Mouse (Mus musculus) liver, embryonic 13.5 days (tissue): Measurements from ENCODE around the gene Lmcd1. TPM values are rescaled to one million over a fixed set of nuclear protein-coding genes. Genes with fewer than 3 reads are reported as not detected.
"Not testable (repeated sequence)": the region's sequence is repeated elsewhere in the genome, so short reads cannot be mapped to it uniquely, and the experiment has no call there.

ENCODE experiments used
- ATAC-seq: fragments of 200-750 bp; cut with Nextera tagmentation; 2 replicates; pipeline ENCODE4 v1.8.0; 2017; ENCODE audit warnings: low read depth, mild to moderate bottlenecking, moderate number of reproducible peaks, moderate library complexity
- DNase-seq: peaks from one replicate; pipeline ENCODE4 v3.0.0; 2022
- H3K27ac ChIP-seq: fragments of 300-500 bp; sonication (generic); 2 replicates; pipeline ENCODE4 v1.5.1; 2015; ENCODE audit warnings: moderate library complexity, mild to moderate bottlenecking, inconsistent platforms
- H3K27me3 ChIP-seq: fragments of 300-500 bp; sonication (generic); 2 replicates; pipeline ENCODE4 v1.6.1; 2015; ENCODE audit warnings: mild to moderate bottlenecking, inconsistent platforms
- H3K36me3 ChIP-seq: fragments of 300-500 bp; sonication (generic); 2 replicates; pipeline ENCODE4 v1.6.1; 2015; ENCODE audit warnings: mild to moderate bottlenecking, inconsistent platforms
- H3K4me1 ChIP-seq: fragments of 300-500 bp; sonication (generic); replicated peaks from 2 replicates; pipeline ENCODE4 v1.6.1; 2015; ENCODE audit warnings: inconsistent platforms
- H3K4me2 ChIP-seq: fragments of 300-500 bp; sonication (generic); 2 replicates; pipeline ENCODE4 v1.6.1; 2015; ENCODE audit warnings: inconsistent platforms, mild to moderate bottlenecking, moderate library complexity
- H3K4me3 ChIP-seq: fragments of 300-500 bp; sonication (generic); replicated peaks from 2 replicates; pipeline ENCODE4 v1.5.1; 2015; ENCODE audit warnings: mild to moderate bottlenecking, inconsistent platforms
- H3K9ac ChIP-seq: fragments of 300-500 bp; sonication (generic); 2 replicates; pipeline ENCODE4 v1.6.1; 2015; ENCODE audit warnings: mild to moderate bottlenecking, inconsistent platforms
- H3K9me3 ChIP-seq: fragments of 300-500 bp; sonication (generic); replicated peaks from 2 replicates; pipeline ENCODE4 v1.6.1; 2016; ENCODE audit warnings: inconsistent platforms
- WGBS: fragments of 180-500 bp; shearing (Covaris S2); methylation state at CpG from one replicate; pipeline ENCODE4 v1.1.7; 2015; ENCODE audit not compliant: insufficient replicate concordance; 5-methylcytosine and 5-hydroxymethylcytosine counted together
- polyA plus RNA-seq: library from polyadenylated mRNA; unstranded; fragments of >200 nt; fragmentation: Nextera tagmentation; extraction: Ambion mirVana; gene quantifications from 2 replicates; pipeline ENCODE4 v1.2.1, GENCODE M21; 2015

Gene Lmcd1
- 1.1 and 1.6 TPM in 2 replicates for polyA plus RNA-seq

- WGBS: 5% methylated on average over 21 of the region's 21 CpGs
- no peak within 1 kb of the TSS for H3K9ac ChIP-seq
- H3K27ac ChIP-seq: no peak within 1 kb of the TSS
- peak within 1 kb of the TSS; percentile 29 for H3K4me2 ChIP-seq
- no peaks in the 10 kb centered on the region for H3K36me3 ChIP-seq
- peak; percentile 84 for ATAC-seq
- 0 out of 2 replicates have a peak within 1 kb of the TSS, but pooled peaks have one; percentile 12 for H3K4me3 ChIP-seq
- no peaks in the 10 kb centered on the region for H3K9me3 ChIP-seq
- DNase-seq: peak; percentile 18
- H3K4me1 ChIP-seq: no peaks in the 10 kb centered on the region
- H3K27me3 ChIP-seq: peaks cover 20% of the 10 kb centered on the region
Observed at GRCm38 (mm10) chr6:112273501-112274205, at the start of gene Lmcd1. TSS of gene Lmcd1 (plus strand) at chr6:112273758.

- WGBS: 50% methylated on average over 13 of the region's 13 CpGs
- DNase-seq: no peak
Observed at GRCm38 (mm10) chr6:112223877-112224632, 49.5 kb upstream of the Lmcd1 start.

GRCm38 (mm10) chr6:112236775-112237174 is 36.8 kb upstream of the Lmcd1 start:
- no peaks in the 10 kb centered on the region for H3K36me3 ChIP-seq
- no peak overlapping the region for H3K4me3 ChIP-seq
- H3K27ac ChIP-seq: no peak overlapping the region
- no peaks in the 10 kb centered on the region for H3K4me1 ChIP-seq
- H3K4me2 ChIP-seq: no peak overlapping the region
- H3K9me3 ChIP-seq: no peaks in the 10 kb centered on the region
- no peaks in the 10 kb centered on the region for H3K27me3 ChIP-seq
- H3K9ac ChIP-seq: no peak overlapping the region
- DNase-seq: no peak
- WGBS: 54% methylated on average over 1 of the region's 1 CpGs
- no peak for ATAC-seq

More at GRCm38 (mm10) chr6:112223877-112224632, 49.5 kb upstream of the Lmcd1 start:
- H3K4me2 ChIP-seq: no peak overlapping the region
- H3K9ac ChIP-seq: no peak overlapping the region
- H3K36me3 ChIP-seq: no peaks in the 10 kb centered on the region
- no peak overlapping the region for H3K27ac ChIP-seq
- no peak overlapping the region for H3K4me3 ChIP-seq
- no peaks in the 10 kb centered on the region for H3K4me1 ChIP-seq
- ATAC-seq: no peak
- H3K27me3 ChIP-seq: no peaks in the 10 kb centered on the region
- no peaks in the 10 kb centered on the region for H3K9me3 ChIP-seq

- no peak for DNase-seq
- Histone ChIP-seq H3K27ac (no peak overlapping the region), H3K4me1 (no peaks in the 10 kb centered on the region; the same call in 1 of the 2 replicates), H3K36me3 (no peaks in the 10 kb centered on the region), H3K4me2 (no peak overlapping the region), H3K9me3 (peaks cover 8% of the 10 kb centered on the region; the same call in 1 of the 2 replicates), H3K4me3 (no peak overlapping the region), H3K9ac (no peak overlapping the region), H3K27me3 (no peaks in the 10 kb centered on the region)
- 45% methylated on average over 2 of the region's 2 CpGs for WGBS
- no peak for ATAC-seq
Observed at GRCm38 (mm10) chr6:112242216-112242615, 31.3 kb upstream of the Lmcd1 start.

GRCm38 (mm10) chr6:112245639-112246038 is 27.9 kb upstream of the Lmcd1 start:
- Histone ChIP-seq H3K27me3 (no peaks in the 10 kb centered on the region), H3K4me2 (no peak overlapping the region), H3K36me3 (no peaks in the 10 kb centered on the region), H3K4me1 (no peaks in the 10 kb centered on the region; the same call in 1 of the 2 replicates), H3K4me3 (no peak overlapping the region), H3K27ac (no peak overlapping the region), H3K9ac (no peak overlapping the region), H3K9me3 (peaks cover 8% of the 10 kb centered on the region; the same call in 1 of the 2 replicates)
- ATAC-seq (no peak), DNase-seq (no peak)
- WGBS: 61% methylated on average over 4 of the region's 4 CpGs

- H3K9me3 ChIP-seq: peaks cover 8% of the 10 kb centered on the region; the same call in 1 of the 2 replicates
- no peaks in the 10 kb centered on the region for H3K27me3 ChIP-seq
- H3K27ac ChIP-seq: no peak overlapping the region
- DNase-seq (no peak), ATAC-seq (no peak)
- H3K9ac ChIP-seq: no peak overlapping the region
- no peak overlapping the region for H3K4me3 ChIP-seq
- H3K4me1 ChIP-seq: no peaks in the 10 kb centered on the region; the same call in 1 of the 2 replicates
- no peak overlapping the region for H3K4me2 ChIP-seq
- WGBS: 32% methylated on average over 1 of the region's 1 CpGs
- H3K36me3 ChIP-seq: no peaks in the 10 kb centered on the region
Observed at GRCm38 (mm10) chr6:112246636-112247035, 26.9 kb upstream of the Lmcd1 start.

GRCm38 (mm10) chr6:112253943-112254342 is 19.6 kb upstream of the Lmcd1 start:
- not testable (repeated sequence) for H3K4me2 ChIP-seq, H3K36me3 ChIP-seq, H3K9ac ChIP-seq, H3K4me3 ChIP-seq, H3K27ac ChIP-seq, H3K27me3 ChIP-seq, DNase-seq, H3K4me1 ChIP-seq, ATAC-seq, H3K9me3 ChIP-seq
- 68% methylated on average over 3 of the region's 3 CpGs for WGBS

GRCm38 (mm10) chr6:112254967-112255366 is 18.6 kb upstream of the Lmcd1 start:
- no peak overlapping the region for H3K27ac ChIP-seq
- no peak for DNase-seq
- ATAC-seq: no peak
- no peak overlapping the region for H3K9ac ChIP-seq
- no peak overlapping the region for H3K4me3 ChIP-seq
- H3K36me3 ChIP-seq: no peaks in the 10 kb centered on the region
- no peaks in the 10 kb centered on the region for H3K9me3 ChIP-seq
- WGBS: 55% methylated on average over 2 of the region's 2 CpGs
- no peaks in the 10 kb centered on the region for H3K4me1 ChIP-seq
- H3K4me2 ChIP-seq: no peak overlapping the region
- H3K27me3 ChIP-seq: no peaks in the 10 kb centered on the region

- Histone ChIP-seq H3K36me3 (no peaks in the 10 kb centered on the region), H3K27ac (no peak overlapping the region), H3K4me3 (no peak overlapping the region), H3K9me3 (no peaks in the 10 kb centered on the region), H3K4me1 (no peaks in the 10 kb centered on the region), H3K4me2 (no peak overlapping the region), H3K9ac (no peak overlapping the region), H3K27me3 (no peaks in the 10 kb centered on the region)
- DNase-seq (no peak), ATAC-seq (no peak)
- WGBS: 65% methylated on average over 11 of the region's 11 CpGs
Observed at GRCm38 (mm10) chr6:112255388-112256225, 18.0 kb upstream of the Lmcd1 start.

- Histone ChIP-seq H3K27me3 (no peaks in the 10 kb centered on the region), H3K9ac (no peak overlapping the region), H3K4me3 (no peak overlapping the region), H3K4me1 (no peaks in the 10 kb centered on the region), H3K36me3 (no peaks in the 10 kb centered on the region), H3K4me2 (no peak overlapping the region), H3K27ac (no peak overlapping the region), H3K9me3 (no peaks in the 10 kb centered on the region)
- 63% methylated on average over 6 of the region's 6 CpGs for WGBS
- ATAC-seq (no peak), DNase-seq (no peak)
Observed at GRCm38 (mm10) chr6:112256599-112256998, 17.0 kb upstream of the Lmcd1 start.

- no peak for DNase-seq
- ATAC-seq: no peak
Observed at GRCm38 (mm10) chr6:112261089-112261488, 12.5 kb upstream of the Lmcd1 start.

More at GRCm38 (mm10) chr6:112261089-112261488, 12.5 kb upstream of the Lmcd1 start:
- no peak overlapping the region for H3K9ac ChIP-seq
- H3K9me3 ChIP-seq: no peaks in the 10 kb centered on the region
- H3K36me3 ChIP-seq: no peaks in the 10 kb centered on the region
- no peaks in the 10 kb centered on the region for H3K27me3 ChIP-seq
- no peak overlapping the region for H3K27ac ChIP-seq
- H3K4me3 ChIP-seq: no peak overlapping the region
- no peak overlapping the region for H3K4me2 ChIP-seq
- no peaks in the 10 kb centered on the region for H3K4me1 ChIP-seq
